ENCODE assay signal across 8 mouse cellular contexts in genomic region chr2:122351931-122352329, GRCm38 (mm10). TPM values are rescaled to one million over a fixed set of nuclear protein-coding genes. Genes with fewer than 3 reads are reported as not detected.
DNase-seq lines count a peak whose midpoint lies in the region; ATAC-seq and TF ChIP-seq lines count a peak whose summit lies in the region.

No protein-coding gene starts in this region.

- TF ChIP-seq CTCF in olfactory bulb, adult 2 months (IDR thresholded peaks at IDR 0.05; ENCODE audit: insufficient read depth, low read depth, low read length): no peak

- no peak overlapping the region for H3K9ac ChIP-seq in heart, embryonic 15.5 days
- H3K9ac ChIP-seq in forebrain, embryonic 15.5 days (replicated peaks): no peak overlapping the region

- intact Hi-C loops in heart, postnatal 36 days (cut with DNase I): no loop called here

- peak overlapping the region; percentile 46 for H3K27ac ChIP-seq in heart, embryonic 15.5 days
- H3K27ac ChIP-seq in forebrain, embryonic 15.5 days (replicated peaks): peak overlapping the region; percentile 87
- H3K27ac ChIP-seq in olfactory bulb, adult 2 months (ENCODE audit: insufficient read depth, low read depth, low read length): peak overlapping the region; percentile 41

- no peaks in the 10 kb centered on the region for H3K36me3 ChIP-seq in heart, embryonic 15.5 days
- peaks cover 9% of the 10 kb centered on the region for H3K36me3 ChIP-seq in forebrain, embryonic 15.5 days

- no peak for ATAC-seq in heart, embryonic 15.5 days (replicated peaks; ENCODE audit: insufficient number of reproducible peaks, insufficient read depth, low FRiP score, low read depth)
- peak; percentile 56 for ATAC-seq in forebrain, embryonic 15.5 days (replicated peaks)

- peaks cover 40% of the 10 kb centered on the region for H3K4me1 ChIP-seq in heart, embryonic 15.5 days (replicated peaks)
- H3K4me1 ChIP-seq in forebrain, embryonic 15.5 days: peaks cover 51% of the 10 kb centered on the region
- H3K4me1 ChIP-seq in olfactory bulb, adult 2 months (ENCODE audit: control insufficient read depth, insufficient read depth, low read length): peaks cover 39% of the 10 kb centered on the region

- no peak overlapping the region for H3K4me3 ChIP-seq in heart, embryonic 15.5 days
- no peak overlapping the region for H3K4me3 ChIP-seq in forebrain, embryonic 15.5 days
- no peak overlapping the region for H3K4me3 ChIP-seq in olfactory bulb, adult 2 months (ENCODE audit: insufficient read depth, low read depth, low read length)

- 0 out of 2 replicates have a peak, but pooled peaks cover 3% of the 10 kb centered on the region for H3K27me3 ChIP-seq in heart, embryonic 15.5 days
- peaks cover 10% of the 10 kb centered on the region; the same call in 1 of the 2 replicates for H3K27me3 ChIP-seq in forebrain, embryonic 15.5 days

- no peak overlapping the region for H3K4me2 ChIP-seq in heart, embryonic 15.5 days
- no peak overlapping the region for H3K4me2 ChIP-seq in forebrain, embryonic 15.5 days (replicated peaks)

- 56% methylated on average over 4 of the region's 4 CpGs for WGBS in heart, embryonic 15.5 days
- WGBS in forebrain, embryonic 15.5 days: 8% methylated on average over 4 of the region's 4 CpGs
- WGBS in olfactory bulb, adult 2 months: 22% methylated on average over 4 of the region's 4 CpGs

- DNase-seq in heart, postnatal 36 days: no peak
- DNase-seq in adipocyte (ENCODE audit: low spot score): peak; percentile 49
- DNase-seq in layer of hippocampus, adult 9-11 months: peak; percentile 62
- no peak for DNase-seq in heart, adult 9 months (ENCODE audit: low spot score in 2 of 2)
- DNase-seq in gastrocnemius, postnatal 10 days: no peak

- H3K9me3 ChIP-seq in heart, embryonic 15.5 days (replicated peaks): no peaks in the 10 kb centered on the region
- H3K9me3 ChIP-seq in forebrain, embryonic 15.5 days: no peaks in the 10 kb centered on the region

- no peak for TF ChIP-seq POLR2A in olfactory bulb, adult 2 months (IDR thresholded peaks at IDR 0.05; ENCODE audit: insufficient read depth, low read depth, low read length)

RNA-seq across cellular contexts. Expression of gene Shf, which starts 17.0 kb away (rescaled TPM):
- 2.0 and 2.7 TPM in 2 replicates for polyA plus RNA-seq in heart, embryonic 15.5 days (2015; fragmentation: Nextera tagmentation; extraction: Ambion mirVana)
- total RNA-seq in heart, postnatal 36 days (2021): 1 to 10 TPM; 5.0 to 6.1 TPM
- 10.3 and 11.0 TPM in 2 replicates for polyA plus RNA-seq in forebrain, embryonic 15.5 days (2015; fragmentation: Nextera tagmentation; extraction: Ambion mirVana)
- not detected in 2 replicates for polyA plus RNA-seq in olfactory bulb, adult 2 months (2012; ENCODE audit: insufficient read depth, insufficient read length, low replicate concordance, missing spikeins)
- total RNA-seq in gastrocnemius, postnatal 10 days (2021): 1 to 10 TPM; 7.5 to 9.4 TPM

RNA-seq across cellular contexts. Expression of gene Duox1, which starts 36.5 kb away (rescaled TPM):
- 0.03 and 0.04 TPM in 2 replicates for polyA plus RNA-seq in heart, embryonic 15.5 days (2015; fragmentation: Nextera tagmentation; extraction: Ambion mirVana)
- under 1 TPM; 0.17 to 0.27 TPM for total RNA-seq in heart, postnatal 36 days (2021)
- polyA plus RNA-seq in forebrain, embryonic 15.5 days (2015; fragmentation: Nextera tagmentation; extraction: Ambion mirVana): 0.04 and 0.06 TPM in 2 replicates
- polyA plus RNA-seq in olfactory bulb, adult 2 months (2012; ENCODE audit: insufficient read depth, insufficient read length, low replicate concordance, missing spikeins): not detected in 2 replicates
- total RNA-seq in gastrocnemius, postnatal 10 days (2021): under 1 TPM; 0.19 to 0.43 TPM

RNA-seq across cellular contexts. Expression of gene Duoxa1, which starts 38.4 kb away (rescaled TPM):
- 1.2 TPM in 1 of 2 replicates, not detected in the other for polyA plus RNA-seq in heart, embryonic 15.5 days (2015; fragmentation: Nextera tagmentation; extraction: Ambion mirVana)
- total RNA-seq in heart, postnatal 36 days (2021): under 1 TPM in 1 of 2 experiments, not detected in 1; 0.39 TPM
- not detected in 2 replicates for polyA plus RNA-seq in forebrain, embryonic 15.5 days (2015; fragmentation: Nextera tagmentation; extraction: Ambion mirVana)
- not detected in 2 replicates for polyA plus RNA-seq in olfactory bulb, adult 2 months (2012; ENCODE audit: insufficient read depth, insufficient read length, low replicate concordance, missing spikeins)
- total RNA-seq in gastrocnemius, postnatal 10 days (2021): under 1 TPM; 0.31 to 0.79 TPM

RNA-seq across cellular contexts. Expression of gene Duoxa2, which starts 53.2 kb away (rescaled TPM):
- not detected in 2 replicates for polyA plus RNA-seq in heart, embryonic 15.5 days (2015; fragmentation: Nextera tagmentation; extraction: Ambion mirVana)
- total RNA-seq in heart, postnatal 36 days (2021): not detected
- polyA plus RNA-seq in forebrain, embryonic 15.5 days (2015; fragmentation: Nextera tagmentation; extraction: Ambion mirVana): 0.13 TPM in 1 of 2 replicates, not detected in the other
- polyA plus RNA-seq in olfactory bulb, adult 2 months (2012; ENCODE audit: insufficient read depth, insufficient read length, low replicate concordance, missing spikeins): not detected in 2 replicates
- total RNA-seq in gastrocnemius, postnatal 10 days (2021): not detected

RNA-seq across cellular contexts. Expression of gene Duox2, which starts 53.7 kb away (rescaled TPM):
- polyA plus RNA-seq in heart, embryonic 15.5 days (2015; fragmentation: Nextera tagmentation; extraction: Ambion mirVana): 0.05 and 0.13 TPM in 2 replicates
- under 1 TPM; 0.35 to 0.47 TPM for total RNA-seq in heart, postnatal 36 days (2021)
- polyA plus RNA-seq in forebrain, embryonic 15.5 days (2015; fragmentation: Nextera tagmentation; extraction: Ambion mirVana): 0.03 TPM in 1 of 2 replicates, not detected in the other
- polyA plus RNA-seq in olfactory bulb, adult 2 months (2012; ENCODE audit: insufficient read depth, insufficient read length, low replicate concordance, missing spikeins): not detected in 2 replicates
- under 1 TPM; 0.33 to 0.34 TPM for total RNA-seq in gastrocnemius, postnatal 10 days (2021)

Comparison
In these comparisons a context has a peak if more than half of its experiments do, and no peak if none do; other contexts are left out.
1. DNase-seq: peak in adipocyte (single experiment) and layer of hippocampus, adult 9-11 months (single experiment); none in heart, postnatal 36 days (0 of 2), heart, adult 9 months (0 of 2) and gastrocnemius, postnatal 10 days (single experiment).
2. Peak in every context shown above with its lines, with median percentiles within 50 percentile points of each other: H3K27ac ChIP-seq.